Mouse (Mus musculus) lung, postnatal 4 days (tissue): Measurements from ENCODE around the gene Sept5.
A peak's percentile ranks its signal among the peaks of the same experiment; 100 is the strongest.

Experiments
- DNase-seq, 2 experiments: peaks; one replicate each; pipeline ENCODE4 v3.0.0; 2021

Sept5 gene

DNA sequence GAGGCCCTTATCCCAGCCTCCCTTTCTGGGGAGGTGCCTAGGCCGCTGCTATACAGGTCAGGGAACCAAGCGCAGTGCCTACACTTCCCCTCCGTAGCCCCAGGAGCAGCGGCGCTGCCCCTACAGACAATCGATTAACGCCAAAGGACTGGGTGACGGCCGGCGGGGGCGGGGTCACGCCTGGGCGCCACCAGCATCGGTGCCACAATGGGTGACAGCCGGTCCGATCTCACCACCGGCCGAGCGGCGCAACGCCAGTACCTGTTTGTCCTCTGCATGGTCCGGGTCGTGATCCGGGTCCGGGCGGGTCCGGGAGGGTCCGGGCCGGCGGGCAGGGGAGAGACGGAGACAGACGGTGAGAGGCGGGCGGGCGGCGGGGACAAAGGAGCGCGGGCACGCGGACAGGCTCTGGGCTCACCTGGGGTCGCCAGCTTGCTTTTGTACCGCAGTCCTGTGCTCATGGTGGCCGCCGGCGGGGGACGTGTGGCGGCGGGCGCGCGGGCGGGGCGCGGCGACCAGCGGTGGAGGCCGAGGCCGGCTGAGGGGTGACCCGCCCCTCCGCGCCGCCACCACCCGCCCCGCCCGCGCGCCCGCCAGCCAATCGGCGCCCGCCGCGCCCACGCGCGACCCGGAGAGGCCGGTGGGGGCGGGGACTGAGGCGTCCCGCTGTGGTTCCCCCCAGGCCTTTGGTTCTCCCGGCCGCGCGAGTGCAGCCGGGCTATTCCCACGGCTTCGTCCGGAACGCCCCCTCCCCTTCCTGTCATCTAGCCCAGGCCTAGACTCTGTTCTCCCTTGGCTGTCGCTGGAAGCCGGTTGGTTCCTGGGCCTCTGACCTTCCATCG, at the start of gene Sept5:
Gene Sept5 (minus strand): TSS at position 565 of the 842 bp plus-strand sequence.
- peak; percentile 78 to 85 for DNase-seq

DNA sequence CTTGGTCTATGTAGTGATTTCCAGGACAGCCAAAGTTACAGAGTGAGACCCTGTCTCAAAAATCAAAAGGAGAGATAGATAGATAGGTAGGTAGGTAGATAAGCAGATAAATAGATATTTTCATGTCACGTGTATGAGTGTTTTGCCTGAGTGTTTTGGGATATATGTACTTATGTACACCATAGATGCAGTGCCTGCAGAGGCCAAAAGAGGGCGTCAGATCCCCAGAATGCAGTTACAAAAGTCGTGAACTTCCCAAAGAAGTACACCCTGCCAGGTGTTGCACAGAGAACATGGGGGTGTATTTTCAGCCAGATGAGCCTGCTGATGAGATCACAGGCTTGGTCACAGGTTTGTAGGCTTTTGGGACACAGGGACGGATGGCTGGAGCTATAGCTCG, 49.4 kb upstream of the Sept5 start:
- no peak for DNase-seq

DNA sequence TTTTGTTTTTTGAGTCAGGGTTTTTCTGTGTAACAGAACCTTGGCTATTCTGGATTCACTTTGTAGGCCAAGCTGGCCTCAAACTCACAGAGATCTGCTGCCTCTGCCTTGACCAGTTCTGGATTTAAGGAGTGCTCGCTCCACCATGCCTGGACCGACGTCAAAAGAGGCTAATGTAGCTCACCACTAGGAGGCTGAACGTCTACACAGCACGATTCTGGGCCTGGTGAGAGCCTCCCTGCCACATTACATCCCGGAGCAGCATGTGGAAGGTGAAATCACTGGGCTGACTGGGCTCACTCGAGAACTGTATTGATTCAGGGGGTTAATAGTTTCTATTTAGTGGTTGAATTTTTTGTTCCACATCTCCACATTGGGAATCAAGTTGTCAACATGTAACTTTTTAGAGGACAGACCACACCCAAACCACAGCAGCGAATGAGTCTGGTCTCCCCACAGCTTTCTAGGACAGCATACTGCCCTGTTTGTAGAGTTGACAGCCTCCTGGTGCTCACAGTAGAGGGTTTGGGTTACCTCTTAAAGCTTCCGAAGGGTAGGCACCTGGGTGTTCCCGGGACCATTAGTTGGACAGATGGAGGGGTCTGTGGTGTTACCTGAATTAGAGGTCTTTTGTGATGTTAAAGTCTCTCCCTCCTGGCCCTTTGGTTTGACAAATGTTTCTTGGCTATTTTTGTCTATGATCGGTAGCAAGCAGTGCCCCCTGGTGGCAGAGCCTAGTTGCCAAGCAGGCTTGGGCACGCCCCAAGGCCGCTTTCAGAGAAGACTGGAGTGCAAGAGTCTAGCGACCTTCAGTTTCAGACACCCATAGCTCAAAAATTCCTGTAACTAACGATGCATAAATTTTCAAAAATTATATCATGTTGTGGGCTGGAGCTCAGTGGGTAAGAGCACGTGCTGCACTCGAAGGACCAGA, 48.3 kb upstream of the Sept5 start:
- DNase-seq: peak; percentile 61 to 75

DNA sequence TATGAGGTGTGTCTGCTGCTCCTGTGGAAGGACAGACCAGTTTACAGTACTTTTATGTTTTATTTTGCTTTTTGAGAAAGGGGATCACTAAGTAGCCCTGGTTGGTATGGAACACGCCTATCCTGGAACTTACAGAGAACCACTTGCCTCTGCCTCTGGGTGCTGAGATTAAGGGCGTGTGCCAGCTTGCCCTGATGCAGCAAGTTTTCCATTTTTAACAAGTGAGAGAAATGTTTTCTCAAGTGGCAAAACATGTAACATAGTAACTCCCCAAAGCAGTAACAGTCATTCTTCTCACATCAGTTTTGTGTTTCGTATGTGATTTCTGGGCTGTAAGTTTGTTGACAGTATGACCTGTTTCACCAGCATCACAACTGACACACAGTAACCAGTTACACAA, 43.3 kb upstream of the Sept5 start:
- no peak for DNase-seq

DNA sequence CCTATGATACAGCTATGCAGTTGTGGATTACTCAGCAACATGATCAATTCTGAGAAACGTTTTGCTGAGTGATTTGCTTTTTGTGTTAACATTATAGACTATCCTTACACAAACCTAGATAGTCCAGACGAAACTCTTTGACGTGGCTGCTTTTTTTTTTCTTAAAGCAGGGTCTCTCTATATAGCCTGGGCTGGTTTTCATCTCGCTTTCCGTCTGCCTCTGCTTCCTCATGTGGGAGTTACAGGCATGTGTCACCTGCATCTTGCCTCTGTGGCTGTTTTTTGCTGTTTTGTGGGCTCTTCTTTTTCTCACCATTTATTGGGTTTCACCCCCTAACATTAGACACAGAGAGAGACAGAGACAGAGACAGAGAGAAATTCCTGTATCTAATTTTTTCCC, 42.3 kb upstream of the Sept5 start:
- DNase-seq: no peak

DNA sequence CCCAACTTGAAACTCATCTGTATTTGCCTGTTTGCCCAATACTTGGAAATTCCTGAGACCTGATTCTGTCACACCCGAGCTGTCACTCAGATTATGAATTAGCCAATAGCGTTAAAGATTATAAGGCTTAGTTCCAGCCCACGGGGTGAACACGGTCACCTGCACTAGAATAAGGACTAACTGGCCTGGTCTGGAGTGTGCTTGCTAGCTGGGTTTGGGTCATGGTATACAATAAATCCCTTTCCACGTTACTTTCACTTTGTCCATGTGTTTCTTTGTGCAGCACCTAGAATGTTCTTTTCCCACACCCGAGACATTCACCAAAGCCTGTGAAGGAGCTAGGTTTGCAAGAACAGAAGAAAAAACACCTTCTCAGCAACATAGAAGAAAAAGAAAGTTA, 40.2 kb upstream of the Sept5 start:
- no peak for DNase-seq

DNA sequence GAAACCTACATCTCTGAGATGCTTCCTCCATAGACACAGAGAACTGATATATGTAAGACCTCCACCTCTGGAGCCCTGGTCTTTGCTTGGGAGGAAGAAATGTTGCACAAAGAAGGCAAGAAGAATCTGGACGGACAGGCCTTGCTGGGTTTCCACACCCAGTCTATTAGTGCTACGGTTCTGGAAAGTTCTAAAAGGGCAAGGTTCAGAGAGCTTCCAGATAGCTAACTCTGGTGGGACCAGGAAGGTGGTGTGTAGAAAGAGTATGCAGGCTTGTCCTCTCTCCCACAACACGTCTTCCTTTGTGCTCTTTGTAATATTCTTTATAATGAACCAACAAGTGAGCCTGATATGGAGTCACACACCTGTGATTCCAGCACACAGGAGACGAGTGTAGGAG, 28.8 kb upstream of the Sept5 start:
- no peak for DNase-seq

DNA sequence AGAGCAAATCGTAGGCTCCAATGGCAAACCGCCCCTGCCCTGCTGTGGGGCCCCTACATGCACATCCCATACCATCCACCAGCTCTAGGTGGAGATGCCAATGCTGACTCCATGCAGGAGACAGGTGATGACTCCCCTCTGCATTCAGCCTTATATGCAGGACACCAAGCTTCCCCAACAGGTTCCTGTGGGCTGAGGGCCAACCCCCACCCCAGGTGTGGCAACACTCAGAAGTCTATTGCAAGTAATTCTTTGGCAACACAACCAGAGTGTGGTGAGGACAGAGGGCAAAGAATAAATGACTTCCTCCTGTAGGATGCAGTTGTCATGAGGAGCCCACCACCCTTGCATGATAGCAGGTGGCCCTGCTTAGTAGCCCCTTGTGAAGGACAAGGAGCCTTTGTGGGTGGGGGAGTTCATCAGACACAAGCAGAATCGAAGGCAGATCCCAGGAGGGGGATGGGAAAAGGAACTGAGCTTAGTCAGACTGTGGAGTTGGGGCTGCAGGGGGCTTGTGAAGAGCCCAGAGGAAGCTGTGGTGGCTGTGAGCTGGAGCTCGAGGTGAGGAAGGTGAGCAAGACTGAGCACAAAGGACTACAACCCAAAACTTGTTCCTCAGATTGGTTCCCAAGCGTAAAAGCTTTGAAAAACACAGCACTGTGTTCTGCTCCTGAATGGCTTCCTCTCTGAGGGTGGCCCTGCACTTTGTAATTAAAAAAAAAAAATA, 25.8 kb upstream of the Sept5 start:
- peak; percentile 24 to 31 for DNase-seq

DNA sequence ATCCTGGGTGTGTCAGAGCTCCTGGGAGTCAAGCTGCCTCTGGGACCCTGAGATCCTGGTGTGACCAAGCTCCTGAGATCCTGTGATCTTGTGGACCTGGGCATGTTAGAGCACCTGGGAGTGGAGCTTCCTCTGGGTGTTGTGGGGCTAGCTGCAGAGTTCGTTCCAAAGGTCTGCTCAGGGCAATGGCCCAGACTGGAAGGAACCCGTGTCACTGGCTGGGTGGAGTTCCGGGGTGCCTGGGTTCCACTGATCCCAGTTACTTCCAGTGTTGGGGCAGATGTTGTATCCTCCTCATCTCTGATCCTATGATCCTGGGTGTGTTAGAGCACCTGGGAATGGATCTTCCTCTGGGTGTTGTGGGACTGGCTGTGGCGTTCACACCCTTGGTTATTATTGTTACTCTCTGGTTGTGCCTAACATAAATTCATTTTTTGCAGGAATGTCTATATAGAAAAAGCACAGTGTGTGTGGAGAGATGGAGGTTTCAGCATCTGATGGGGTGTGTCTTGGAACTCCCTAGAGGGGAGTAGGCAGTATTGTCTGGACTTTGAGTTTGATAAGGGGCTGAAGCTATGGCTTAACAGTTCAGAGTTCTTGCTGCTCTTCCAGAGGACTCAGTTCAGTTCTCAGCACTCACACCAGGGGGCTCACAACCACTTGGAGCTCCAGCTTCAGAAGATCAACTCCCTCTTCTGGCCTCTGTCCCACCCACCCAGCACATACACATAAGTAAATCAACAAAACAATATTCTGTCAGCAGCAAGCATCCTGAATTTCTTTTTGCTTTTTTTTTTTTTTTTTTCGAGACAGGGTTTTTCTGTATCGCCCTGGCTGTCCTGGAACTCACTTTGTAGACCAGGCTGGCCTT, 23.8 kb upstream of the Sept5 start:
- no peak for DNase-seq

DNA sequence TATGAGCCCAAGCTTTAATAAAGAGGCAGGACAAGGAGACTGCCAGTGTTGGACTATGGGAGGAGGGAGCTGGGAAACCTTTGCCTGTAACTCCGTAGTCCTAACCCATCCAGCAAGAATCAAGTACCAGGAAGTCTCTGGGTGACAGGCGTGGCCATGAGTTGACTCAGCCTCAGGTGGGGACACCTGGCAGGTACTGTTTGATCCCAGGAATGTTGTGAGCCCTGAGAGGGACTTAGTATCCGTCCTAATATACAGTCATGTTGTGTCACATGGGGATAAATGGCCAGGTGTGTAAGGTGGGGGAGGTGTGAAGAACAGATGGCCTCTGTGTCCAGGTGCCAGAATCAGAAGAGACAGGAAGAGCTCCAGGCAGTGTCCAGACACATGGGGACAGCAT, 19.4 kb upstream of the Sept5 start:
- peak in 1 of 2 experiments; percentile 11 for DNase-seq

DNA sequence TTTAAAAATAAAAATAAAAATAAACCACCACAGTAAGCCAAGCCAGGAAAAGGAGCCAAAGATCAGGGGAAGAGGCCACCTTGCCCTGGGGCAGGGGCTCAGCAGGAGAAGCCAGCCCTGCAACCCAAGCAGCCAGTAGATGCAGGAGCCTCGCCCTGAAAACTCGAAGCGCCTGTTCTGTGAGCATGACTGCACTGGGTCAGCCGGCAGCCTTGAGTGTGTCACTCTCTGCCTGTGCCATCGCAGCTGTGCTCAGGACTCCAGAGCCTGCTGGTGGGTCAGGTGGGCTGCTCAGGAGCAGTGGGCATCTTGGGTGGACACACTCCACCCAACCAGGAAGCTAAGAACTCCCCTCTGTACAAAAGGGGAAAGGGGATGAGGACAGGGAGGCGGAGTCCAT, 15.6 kb upstream of the Sept5 start:
- DNase-seq: peak in 1 of 2 experiments; percentile 18

DNA sequence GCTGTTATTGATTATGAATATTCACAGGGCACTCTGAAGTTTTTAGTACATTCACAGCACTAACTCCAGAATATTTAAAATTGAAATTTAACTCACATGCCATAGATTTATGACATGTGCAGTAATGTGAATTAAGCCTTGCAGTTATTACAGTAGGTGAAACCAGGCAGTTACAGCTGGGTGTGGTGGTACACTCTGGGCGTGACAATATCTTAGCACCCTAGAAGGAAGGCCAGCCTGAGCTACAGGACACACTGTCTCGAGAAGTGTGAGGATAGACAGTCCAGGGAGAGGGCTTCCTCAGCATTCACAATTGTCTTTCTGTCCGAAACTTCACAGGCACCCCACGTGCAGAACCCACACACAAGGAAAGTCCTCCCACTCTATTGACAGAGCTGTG, 14.7 kb upstream of the Sept5 start:
- peak in 1 of 2 experiments; percentile 4 for DNase-seq

DNA sequence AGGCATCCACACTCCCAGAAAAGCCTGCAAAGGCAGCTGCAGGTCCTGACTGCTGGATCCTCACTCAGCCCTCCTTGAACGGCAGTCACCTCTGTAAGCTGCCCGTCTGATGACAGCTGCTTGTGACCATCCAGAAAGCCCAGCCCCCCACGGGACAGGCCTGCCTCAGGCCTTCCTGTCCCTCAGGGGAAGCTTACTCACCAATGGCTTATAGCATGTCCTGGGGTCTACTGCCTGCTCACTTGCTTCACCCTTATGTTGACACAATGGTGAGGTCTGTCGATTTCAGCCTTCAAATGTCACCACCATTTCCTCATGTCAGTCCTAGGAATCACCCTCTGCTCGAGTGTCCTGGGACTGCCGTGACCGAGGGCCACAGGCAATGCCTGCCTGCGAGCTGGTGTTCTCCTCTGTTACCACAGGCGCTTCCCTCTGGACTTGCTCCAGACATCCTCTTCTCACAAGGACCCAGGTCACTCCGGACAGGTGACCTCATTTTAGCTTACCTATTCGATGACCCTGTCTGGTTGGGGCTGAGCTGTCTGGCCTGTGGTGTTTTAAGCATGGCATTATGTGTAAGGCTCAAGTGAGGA, 13.7 kb upstream of the Sept5 start:
- peak in 1 of 2 experiments; percentile 9 for DNase-seq

DNA sequence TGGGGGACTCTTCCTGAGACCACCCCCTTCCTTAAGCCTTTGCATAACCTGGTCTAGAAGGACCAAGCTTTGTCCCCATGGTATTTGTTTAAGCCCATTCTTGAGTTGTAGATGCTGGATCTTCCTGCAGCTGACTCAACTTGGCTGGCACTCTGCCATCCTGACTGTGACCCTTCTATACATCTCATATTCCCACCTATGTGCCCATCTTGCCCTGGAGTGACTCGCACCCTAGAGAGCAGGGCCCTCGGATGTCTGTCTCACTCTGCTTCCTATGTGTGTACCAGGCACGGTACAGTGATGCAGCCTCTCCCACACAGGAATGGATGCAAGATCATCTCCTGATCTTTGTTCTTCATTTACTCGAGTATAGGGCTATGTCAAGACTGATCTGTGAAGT, 13.1 kb upstream of the Sept5 start:
- peak in 1 of 2 experiments; percentile 12 for DNase-seq

DNA sequence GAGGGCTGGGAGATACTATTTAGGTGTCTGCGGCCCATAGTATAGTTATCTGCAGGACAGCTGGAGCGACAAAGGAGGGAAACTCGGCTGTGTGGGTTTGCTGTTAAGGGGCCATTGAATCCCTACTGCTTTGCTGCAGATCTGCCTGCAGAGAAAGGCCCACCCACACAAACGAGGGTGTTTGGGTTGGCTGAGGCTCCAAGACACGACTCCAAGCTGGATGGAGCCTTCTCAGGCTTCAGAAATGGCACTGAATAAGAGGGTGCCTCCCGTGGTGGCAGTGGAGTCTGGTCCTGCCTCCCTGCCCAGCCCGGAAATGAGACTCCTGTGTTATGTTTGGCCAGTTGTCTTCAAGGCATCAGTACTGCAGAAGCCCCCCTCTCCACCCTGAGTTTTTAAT, 12.5 kb upstream of the Sept5 start:
- peak in 1 of 2 experiments; percentile 19 for DNase-seq

DNA sequence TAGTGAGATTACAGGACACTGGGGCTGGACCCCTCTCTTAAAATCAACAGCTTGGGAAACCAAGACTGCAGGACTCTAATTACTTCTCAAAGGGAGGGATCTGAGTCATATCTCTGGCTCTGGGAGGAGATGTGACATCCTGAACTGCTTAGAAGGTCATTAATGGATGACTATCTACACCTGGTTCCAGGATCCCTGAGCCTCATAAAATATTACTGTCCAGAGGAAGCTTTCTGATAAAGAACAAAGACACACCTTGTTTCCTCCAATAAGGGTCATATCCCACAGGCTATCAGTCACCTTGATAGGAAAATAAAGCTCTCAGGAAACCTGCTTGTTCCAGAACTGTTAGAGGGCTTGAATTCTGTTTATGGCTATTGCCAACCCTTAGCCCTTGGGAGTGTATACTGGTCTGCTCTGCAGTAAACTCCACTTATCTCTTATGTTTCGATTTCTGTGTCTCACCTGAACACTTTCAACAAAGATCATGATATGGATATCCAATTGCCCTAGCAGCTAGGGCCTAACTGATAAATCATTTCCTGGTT, 9.7 kb upstream of the Sept5 start:
- DNase-seq: no peak

DNA sequence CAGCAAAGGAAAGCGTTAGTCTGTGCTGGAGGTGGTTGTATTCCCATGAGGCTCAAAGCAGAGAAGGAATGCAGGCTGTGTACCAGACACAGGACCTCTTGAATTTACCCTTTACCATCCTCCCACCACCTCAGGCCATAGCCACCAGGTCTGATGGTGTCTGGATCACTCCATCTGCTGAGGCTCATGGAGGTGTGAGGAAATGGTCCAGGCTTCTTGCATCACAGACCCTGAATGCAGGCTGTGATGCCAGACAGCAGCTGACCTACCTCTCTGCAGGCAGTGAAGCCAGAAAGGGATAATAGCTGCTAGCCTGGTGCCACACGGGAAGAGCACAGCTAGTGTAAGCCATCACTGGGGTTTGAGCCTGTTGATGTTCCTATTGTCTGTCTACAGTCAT, 8.6 kb upstream of the Sept5 start:
- DNase-seq: peak in 1 of 2 experiments; percentile 8

DNA sequence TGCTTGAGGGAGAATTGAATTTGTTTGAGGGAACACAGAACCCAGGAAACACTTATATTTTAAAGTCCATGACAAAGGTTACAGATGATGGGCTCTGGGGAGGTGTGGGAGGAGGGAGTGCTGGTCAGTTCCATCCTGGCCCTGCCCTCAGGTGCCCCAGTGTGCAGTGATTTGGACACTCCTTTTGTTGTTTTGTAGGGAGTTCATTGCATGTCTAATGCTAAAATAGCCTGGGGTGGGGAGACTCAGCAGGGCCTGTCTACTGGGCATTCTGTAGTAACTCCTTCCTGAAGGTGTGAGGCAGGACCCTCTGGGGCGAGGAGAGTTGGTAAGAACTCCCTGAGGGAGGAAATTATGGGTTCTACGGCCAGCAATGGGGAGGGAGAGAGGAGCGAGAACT, 7.0 kb upstream of the Sept5 start:
- DNase-seq: peak in 1 of 2 experiments; percentile 5

DNA sequence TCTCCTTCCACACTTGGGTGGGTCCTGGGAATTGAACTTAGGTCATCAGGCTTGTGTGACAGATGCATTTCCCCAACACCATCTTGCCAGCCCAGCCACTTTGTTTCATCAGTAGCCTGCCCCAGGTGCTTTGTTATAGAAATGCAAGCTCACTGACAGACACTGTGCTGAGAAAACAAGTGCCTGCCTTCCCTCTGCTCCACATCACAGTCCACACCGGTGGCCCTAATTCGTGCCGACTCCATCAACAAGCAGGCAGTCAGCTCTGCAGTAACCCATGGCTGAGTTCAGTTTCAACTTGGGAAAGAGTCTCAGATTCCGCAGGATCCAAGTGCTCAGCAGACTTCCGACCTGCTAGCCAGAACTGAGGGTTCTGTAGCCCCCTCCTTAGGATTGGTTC, 6.6 kb upstream of the Sept5 start:
- peak in 1 of 2 experiments; percentile 4 for DNase-seq

DNA sequence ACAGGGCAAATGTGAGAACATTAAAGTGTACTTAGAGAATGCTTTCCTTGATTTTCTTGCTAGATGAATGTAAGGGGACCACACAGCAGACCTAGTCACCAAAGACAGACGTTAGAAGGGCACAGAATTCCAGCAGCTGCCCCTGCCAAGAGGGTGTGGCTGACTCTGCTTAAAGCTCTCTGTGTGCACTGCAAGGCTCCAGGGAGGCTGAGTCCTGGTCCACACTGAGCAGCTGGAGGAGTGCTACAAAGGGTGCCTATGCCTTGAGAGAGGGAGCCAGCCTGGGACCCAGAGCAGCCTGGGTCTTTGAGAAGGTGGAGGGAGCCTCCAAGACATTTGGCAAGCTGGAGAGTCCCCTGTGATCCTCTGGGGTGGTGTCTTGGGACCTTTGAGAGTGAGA, 3.6 kb upstream of the Sept5 start:
- DNase-seq: peak in 1 of 2 experiments; percentile 14

DNA sequence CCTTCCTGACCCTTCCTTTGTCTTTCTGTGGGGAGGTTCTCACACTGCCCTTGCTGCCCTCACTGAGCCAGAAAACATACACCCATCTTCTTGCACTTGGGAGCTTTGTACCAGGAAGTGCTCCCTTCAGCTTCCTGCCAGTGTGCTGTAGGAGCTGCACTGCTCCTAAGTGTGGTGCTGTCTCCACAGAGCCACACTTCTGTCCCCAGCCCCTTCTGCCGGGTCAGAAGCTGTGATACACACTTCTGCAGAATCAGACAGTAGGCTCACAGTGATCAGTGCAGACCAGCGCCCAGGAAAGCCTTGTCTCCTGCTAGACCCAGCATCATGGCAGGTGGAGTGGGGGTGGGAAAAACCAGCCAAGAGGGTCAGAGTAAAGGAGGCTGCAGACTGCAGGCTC, 3.1 kb upstream of the Sept5 start:
- peak in 1 of 2 experiments; percentile 9 for DNase-seq
